Comparison of ENCODE assay signal across 1 mouse cellular context in genomic region chr10:79932736-79933135, GRCm38 (mm10).
TF ChIP-seq lines count a peak whose summit lies in the region.

No protein-coding gene starts in this region.

TF ChIP-seq in CH12.LX, 34 proteins besides CTCF, POLR2A, EP300 and RAD21:
- no peak for TF ChIP-seq MEF2A (IDR thresholded peaks at IDR 0.05; ENCODE audit: borderline replicate concordance, low read depth, low read length)
- no peak for TF ChIP-seq HCFC1 (IDR thresholded peaks at IDR 0.05; ENCODE audit: low read depth, low read length)
- no peak for TF ChIP-seq SMC3 (IDR thresholded peaks at IDR 0.05; ENCODE audit: low read depth, low read length)
- no peak for TF ChIP-seq JUN (IDR thresholded peaks at IDR 0.05; ENCODE audit: insufficient read depth, low read depth, low read length)
- no peak for TF ChIP-seq CHD1 (IDR thresholded peaks at IDR 0.05; ENCODE audit: low read depth, low read length)
- peak; percentile 1; the same call in 1 of the 2 replicates for TF ChIP-seq UBTF (IDR thresholded peaks at IDR 0.05; ENCODE audit: low read depth, low read length)
- TF ChIP-seq SIN3A (IDR thresholded peaks at IDR 0.05; ENCODE audit: low read length): 0 out of 2 replicates have a peak, but pooled peaks have one; percentile 0
- TF ChIP-seq NRF1 (IDR thresholded peaks at IDR 0.05; ENCODE audit: low read depth, low read length): no peak
- TF ChIP-seq TCF12 (IDR thresholded peaks at IDR 0.05; ENCODE audit: low read depth, low read length): peak; percentile 63; the same call in 1 of the 2 replicates
TF ChIP-seq in CH12.LX: peak in this region for 3.
